Mouse (Mus musculus) limb, embryonic 10.5 days (tissue): Measurements from ENCODE around the gene Folr1. TPM values are rescaled to one million over a fixed set of nuclear protein-coding genes. Genes with fewer than 3 reads are reported as not detected.

Experiments
- DNase-seq: peaks from one replicate; pipeline ENCODE4 v3.0.0-alpha.2; 2017; ENCODE audit warnings: low spot score
- H3K27ac ChIP-seq: fragments of 300-500 bp; sonication (generic); 2 replicates; pipeline ENCODE4 v1.5.1; 2016; ENCODE audit warnings: mild to moderate bottlenecking
- H3K27me3 ChIP-seq: fragments of 300-500 bp; sonication (generic); 2 replicates; pipeline ENCODE4 v1.6.1; 2016; ENCODE audit warnings: low read depth, mild to moderate bottlenecking; ENCODE audit not compliant: poor library complexity, severe bottlenecking
- H3K36me3 ChIP-seq: fragments of 300-500 bp; sonication (generic); 2 replicates; pipeline ENCODE4 v1.6.1; 2016; ENCODE audit warnings: mild to moderate bottlenecking, moderate library complexity
- H3K4me1 ChIP-seq: fragments of 300-500 bp; sonication (generic); 2 replicates; pipeline ENCODE4 v1.6.1; 2016
- H3K4me3 ChIP-seq: fragments of 300-500 bp; sonication (generic); 2 replicates; pipeline ENCODE4 v1.5.1; 2016; ENCODE audit warnings: mild to moderate bottlenecking, moderate library complexity
- H3K9me3 ChIP-seq: fragments of 300-500 bp; sonication (generic); replicated peaks from 2 replicates; pipeline ENCODE4 v1.6.1; 2016; ENCODE audit warnings: mild to moderate bottlenecking
- WGBS: fragments of 180-500 bp; shearing (Covaris S2); methylation state at CpG from one replicate; pipeline ENCODE4 v1.1.7; 2016; 5-methylcytosine and 5-hydroxymethylcytosine counted together
- polyA plus RNA-seq: library from polyadenylated mRNA; unstranded; fragments of >200 nt; fragmentation: Nextera tagmentation; extraction: Ambion mirVana; gene quantifications from 2 replicates; pipeline ENCODE4 v1.2.1, GENCODE M21; 2016

Gene Folr1
- polyA plus RNA-seq, 1 experiment from 2014 or later: not detected

DNA sequence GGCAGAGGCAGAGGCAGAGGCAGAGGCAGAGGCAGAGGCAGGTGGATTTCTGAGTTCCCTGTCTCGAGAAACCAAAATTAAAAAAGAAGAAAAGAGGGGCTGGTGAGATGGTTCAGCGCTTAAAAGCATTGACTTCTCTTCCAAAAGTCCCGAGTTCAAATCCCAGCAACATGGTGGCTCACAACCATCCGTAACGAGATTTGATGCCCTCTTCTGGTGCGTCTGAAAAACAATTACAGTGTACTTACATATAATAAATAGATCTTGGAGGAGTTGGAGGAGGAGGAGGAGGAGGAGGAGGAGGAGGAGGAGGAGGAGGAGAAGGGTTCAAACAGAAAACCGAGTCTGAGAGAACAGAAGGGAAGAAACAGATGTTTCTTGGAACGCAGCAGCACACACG is 25.1 kb upstream of the Folr1 start:
- 38% methylated on average over 9 of the region's 9 CpGs for WGBS
- Histone ChIP-seq H3K36me3 (peaks cover 18% of the 10 kb centered on the region), H3K4me1 (peaks cover 8% of the 10 kb centered on the region; the same call in 1 of the 2 replicates), H3K4me3 (peak overlapping the region; percentile 67), H3K9me3 (no peaks in the 10 kb centered on the region), H3K27ac (peak overlapping the region; percentile 95), H3K27me3 (no peaks in the 10 kb centered on the region)
- no peak for DNase-seq

DNA sequence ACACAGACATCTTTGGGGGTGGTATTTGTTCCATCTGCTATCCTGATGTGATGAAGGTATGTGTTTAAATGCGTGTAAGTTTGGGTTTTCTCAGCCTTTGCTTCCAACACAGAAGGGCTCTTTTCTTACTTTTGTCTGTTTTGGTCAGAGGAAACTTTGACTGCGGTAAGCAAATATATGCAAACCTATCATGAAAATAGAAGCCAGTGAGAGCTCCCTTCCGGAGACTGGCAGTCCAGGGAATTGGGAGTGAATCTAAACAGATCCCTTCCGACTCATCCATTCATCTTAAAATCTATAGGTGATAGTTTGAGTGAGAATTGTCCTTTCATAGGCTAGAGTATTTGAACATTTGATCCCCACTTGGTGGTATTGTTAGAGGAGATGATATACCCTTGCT is 17.9 kb upstream of the Folr1 start:
- no peaks in the 10 kb centered on the region for H3K27me3 ChIP-seq
- DNase-seq: no peak
- no peaks in the 10 kb centered on the region for H3K9me3 ChIP-seq
- WGBS: 84% methylated on average over 4 of the region's 4 CpGs
- no peaks in the 10 kb centered on the region for H3K4me1 ChIP-seq
- H3K27ac ChIP-seq: no peak overlapping the region
- no peak overlapping the region for H3K4me3 ChIP-seq
- H3K36me3 ChIP-seq: no peaks in the 10 kb centered on the region

DNA sequence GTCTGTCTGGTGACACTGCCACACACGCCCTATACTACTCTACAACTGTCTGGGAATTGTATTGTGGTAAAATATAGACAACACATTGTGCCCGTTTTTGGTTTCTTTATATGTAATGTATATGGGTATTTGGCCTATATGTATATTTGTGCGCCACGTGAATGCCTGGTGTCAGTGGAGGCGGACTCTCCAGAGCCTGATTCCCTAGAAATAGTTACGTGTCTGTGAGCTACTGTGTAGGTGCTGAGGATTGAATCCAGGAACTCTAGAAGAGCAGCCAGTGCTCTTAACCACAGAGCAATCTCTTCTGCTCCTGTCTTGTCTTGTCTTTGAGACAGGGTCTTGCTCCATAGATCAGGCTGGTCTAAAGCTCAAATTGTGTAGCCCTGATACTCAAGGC is 15.7 kb upstream of the Folr1 start:
- WGBS: 87% methylated on average over 6 of the region's 6 CpGs
- H3K36me3 ChIP-seq: no peaks in the 10 kb centered on the region
- no peak for DNase-seq
- no peaks in the 10 kb centered on the region for H3K27me3 ChIP-seq
- H3K4me3 ChIP-seq: no peak overlapping the region
- no peaks in the 10 kb centered on the region for H3K9me3 ChIP-seq
- no peak overlapping the region for H3K27ac ChIP-seq
- H3K4me1 ChIP-seq: no peaks in the 10 kb centered on the region

DNA sequence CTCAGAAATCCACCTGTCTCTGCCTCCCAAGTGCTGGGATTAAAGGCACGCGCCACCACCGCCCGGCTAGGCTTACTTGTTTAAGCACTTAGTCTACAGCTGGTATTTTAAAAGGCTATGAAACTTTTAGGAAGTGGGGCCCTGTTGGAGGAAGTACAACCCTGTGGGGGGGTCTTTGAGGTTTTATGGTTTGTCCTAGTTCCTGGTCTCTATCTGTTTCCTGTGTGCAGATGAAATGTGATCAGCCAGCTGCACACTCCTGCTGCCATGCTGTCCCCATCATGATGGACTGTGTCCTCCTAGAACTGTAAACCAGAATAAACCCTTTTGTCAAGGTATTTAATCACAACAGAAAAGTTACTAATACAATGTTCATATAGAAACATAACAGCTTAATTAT is 13.6 kb upstream of the Folr1 start:
- H3K4me1 ChIP-seq: no peaks in the 10 kb centered on the region
- H3K27me3 ChIP-seq: no peaks in the 10 kb centered on the region
- H3K4me3 ChIP-seq: no peak overlapping the region
- WGBS: 92% methylated on average over 4 of the region's 4 CpGs
- no peaks in the 10 kb centered on the region for H3K36me3 ChIP-seq
- no peak for DNase-seq
- H3K27ac ChIP-seq: no peak overlapping the region
- no peaks in the 10 kb centered on the region for H3K9me3 ChIP-seq

DNA sequence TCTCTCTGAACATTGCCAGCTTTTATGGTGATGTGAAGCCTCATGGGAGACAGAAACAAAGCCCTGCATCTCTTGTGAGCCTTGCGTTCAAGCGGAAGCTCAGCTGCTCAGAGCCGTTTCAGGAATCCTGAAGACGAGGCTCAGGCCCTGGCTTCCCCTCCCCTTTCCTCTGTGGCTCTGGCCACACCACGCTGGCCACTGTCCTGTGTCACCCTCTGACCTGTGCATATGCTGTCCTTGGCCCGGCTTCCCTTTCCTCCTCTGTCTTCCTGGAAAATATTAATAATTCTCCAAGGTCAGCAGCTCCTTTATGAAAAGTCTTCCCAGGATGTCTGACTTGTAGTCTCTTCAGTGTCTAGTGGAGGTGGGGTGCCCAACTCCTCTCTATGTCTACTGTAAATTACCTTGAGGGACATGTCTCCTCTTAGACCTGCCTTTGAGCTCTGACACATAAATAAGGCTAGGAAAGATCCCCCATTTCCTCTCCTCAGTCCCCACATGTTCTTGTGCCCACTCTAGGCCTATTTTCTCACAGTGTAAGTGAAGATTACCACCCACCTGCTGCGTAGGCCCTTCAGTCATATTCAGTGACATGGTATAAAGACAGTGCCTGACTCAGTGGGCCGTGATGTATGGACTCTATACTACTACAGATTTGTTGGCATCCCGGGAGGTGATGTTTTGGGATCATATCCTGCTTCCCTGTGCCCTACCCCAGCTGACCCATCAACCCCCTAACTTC is 12.0 kb upstream of the Folr1 start:
- DNase-seq: no peak
- 77% methylated on average over 9 of the region's 9 CpGs for WGBS
- Histone ChIP-seq H3K4me1 (no peaks in the 10 kb centered on the region), H3K36me3 (no peaks in the 10 kb centered on the region), H3K27ac (no peak overlapping the region), H3K9me3 (no peaks in the 10 kb centered on the region), H3K4me3 (no peak overlapping the region), H3K27me3 (no peaks in the 10 kb centered on the region)

DNA sequence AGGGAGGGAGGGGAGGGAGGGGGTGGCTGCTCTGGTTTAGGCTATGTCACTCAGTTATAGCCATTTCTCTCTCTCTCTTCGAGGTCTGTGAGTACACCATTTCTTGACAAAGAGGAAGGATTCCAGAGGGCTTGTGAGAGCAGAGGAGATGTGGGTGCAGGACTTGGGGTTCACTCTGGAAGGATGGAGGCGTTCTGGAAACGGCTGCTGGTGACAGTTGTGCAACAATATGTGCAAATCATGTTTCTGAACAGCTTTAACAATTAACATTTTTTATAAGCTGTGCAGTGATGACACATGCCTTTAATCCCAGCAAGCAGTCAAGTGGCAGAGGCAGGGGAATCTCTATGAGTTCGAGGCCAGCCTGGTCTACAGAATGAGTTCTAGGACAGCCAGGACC is 10.3 kb upstream of the Folr1 start:
- Histone ChIP-seq H3K4me3 (no peak overlapping the region), H3K27me3 (no peaks in the 10 kb centered on the region), H3K27ac (no peak overlapping the region), H3K9me3 (no peaks in the 10 kb centered on the region), H3K36me3 (no peaks in the 10 kb centered on the region), H3K4me1 (no peaks in the 10 kb centered on the region)
- WGBS: 84% methylated on average over 4 of the region's 4 CpGs
- DNase-seq: no peak

DNA sequence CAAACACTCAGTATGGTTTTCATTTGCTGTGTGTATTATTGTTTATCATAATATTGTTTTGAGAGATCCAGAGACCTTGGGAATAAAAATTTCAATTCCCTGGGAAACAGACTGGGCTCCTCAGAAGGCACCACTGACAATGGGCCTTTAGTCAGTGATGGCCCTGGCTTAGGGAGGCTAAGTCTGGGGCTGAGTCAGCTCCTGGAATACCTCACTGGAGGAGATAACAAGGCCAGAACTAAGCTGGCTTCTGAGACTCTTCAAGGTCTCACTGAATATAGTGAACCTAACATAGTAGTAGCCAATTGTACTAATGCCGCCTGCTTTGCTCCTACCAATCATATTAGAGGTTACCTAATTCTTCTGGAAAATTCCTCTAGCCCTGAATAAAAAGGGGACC is 5.4 kb upstream of the Folr1 start:
- no peak overlapping the region for H3K27ac ChIP-seq
- no peak for DNase-seq
- no peaks in the 10 kb centered on the region for H3K4me1 ChIP-seq
- no peaks in the 10 kb centered on the region for H3K9me3 ChIP-seq
- no peak overlapping the region for H3K4me3 ChIP-seq
- no peaks in the 10 kb centered on the region for H3K27me3 ChIP-seq
- WGBS: 100% methylated on average over 1 of the region's 1 CpGs
- H3K36me3 ChIP-seq: no peaks in the 10 kb centered on the region

DNA sequence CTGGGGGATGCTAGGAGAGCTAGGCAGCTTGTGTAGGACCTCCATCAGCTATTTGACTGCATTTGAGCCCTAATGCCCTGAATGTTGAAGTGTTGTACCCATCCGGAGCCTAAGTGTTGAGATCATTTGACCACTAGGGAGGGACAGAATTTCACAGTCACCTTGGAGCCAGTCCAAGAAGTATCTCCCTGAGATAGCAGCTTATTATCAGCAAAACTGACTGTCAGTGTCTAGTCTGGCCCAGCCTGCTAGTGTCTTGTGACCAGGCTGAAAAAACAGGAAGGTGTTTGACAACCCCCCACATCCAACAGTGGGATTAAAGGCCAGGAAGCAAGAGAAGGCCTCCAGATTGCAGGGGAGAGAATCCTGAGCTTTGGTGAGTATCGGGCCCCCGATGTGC is 708 bp upstream of the Folr1 start:
- H3K4me1 ChIP-seq: no peaks in the 10 kb centered on the region
- no peaks in the 10 kb centered on the region for H3K9me3 ChIP-seq
- no peaks in the 10 kb centered on the region for H3K27me3 ChIP-seq
- WGBS: 86% methylated on average over 3 of the region's 3 CpGs
- no peaks in the 10 kb centered on the region for H3K36me3 ChIP-seq
- no peak overlapping the region for H3K4me3 ChIP-seq
- no peak overlapping the region for H3K27ac ChIP-seq
- no peak for DNase-seq

DNA sequence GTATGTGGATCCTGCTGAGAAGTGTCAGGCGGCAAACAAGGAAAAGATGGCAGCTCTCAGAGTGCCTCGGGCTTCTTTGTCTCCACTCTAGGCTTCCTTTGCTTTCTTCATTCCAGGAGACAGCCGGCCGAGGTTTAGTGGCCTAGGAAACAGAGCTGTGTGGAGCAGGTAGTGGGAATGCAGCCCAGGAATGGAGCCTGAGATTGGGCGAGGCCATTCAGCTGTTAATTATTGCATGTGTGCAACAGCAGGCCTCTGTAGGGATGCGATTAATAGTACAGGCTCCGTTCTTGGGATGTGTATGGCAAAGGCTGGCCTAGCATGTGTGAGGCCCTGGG is 1.5 kb downstream of the Folr1 start:
- WGBS: 78% methylated on average over 7 of the region's 7 CpGs
- H3K36me3 ChIP-seq: no peaks in the 10 kb centered on the region
- H3K4me3 ChIP-seq: no peak overlapping the region
- H3K9me3 ChIP-seq: no peaks in the 10 kb centered on the region
- DNase-seq: no peak
- no peaks in the 10 kb centered on the region for H3K4me1 ChIP-seq
- no peaks in the 10 kb centered on the region for H3K27me3 ChIP-seq
- no peak overlapping the region for H3K27ac ChIP-seq

DNA sequence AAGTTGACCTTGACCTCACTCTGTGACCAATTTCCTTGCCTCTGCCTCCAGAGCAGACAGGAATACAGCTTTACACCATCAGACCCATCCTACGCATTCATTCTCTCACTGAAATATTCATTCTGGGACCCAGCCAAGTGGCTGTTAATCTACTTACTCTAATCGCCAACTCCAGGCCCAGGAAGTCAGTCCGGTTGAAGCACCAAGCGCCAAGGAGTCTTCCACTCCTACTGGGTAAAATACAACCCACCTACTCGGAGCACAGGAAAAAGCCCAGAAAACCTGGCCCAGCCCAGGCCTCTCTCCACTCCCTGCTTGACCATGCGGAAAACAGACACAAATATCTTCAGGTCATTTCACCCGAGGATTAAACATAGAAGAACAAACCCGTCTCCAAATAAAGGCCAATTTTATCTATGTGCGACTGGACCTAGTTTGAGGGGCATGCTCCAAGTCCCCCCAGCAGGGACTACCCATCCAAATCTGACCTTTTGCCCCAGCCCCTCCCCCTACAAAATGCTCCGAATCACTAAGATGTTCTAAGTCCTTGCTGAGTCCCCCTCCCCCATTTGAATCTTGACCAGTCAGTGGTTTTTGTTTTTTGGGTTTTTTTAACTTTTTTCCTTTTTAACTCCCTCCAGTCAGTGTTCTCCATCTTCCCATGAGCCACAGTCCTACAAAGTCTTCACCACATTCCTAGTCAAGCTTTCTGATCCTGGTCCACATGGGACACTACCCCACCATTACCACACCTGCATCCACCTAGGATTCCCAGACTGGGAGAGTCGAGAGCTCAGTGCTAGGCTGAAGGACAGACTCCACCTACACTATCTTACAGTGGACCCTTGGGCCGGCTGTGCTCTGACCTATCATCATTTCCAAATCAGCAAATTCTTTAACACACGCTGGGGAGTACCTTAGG is 2.1 kb downstream of the Folr1 start:
- DNase-seq: no peak
- no peaks in the 10 kb centered on the region for H3K4me1 ChIP-seq
- 84% methylated on average over 13 of the region's 13 CpGs for WGBS
- no peak overlapping the region for H3K4me3 ChIP-seq
- no peaks in the 10 kb centered on the region for H3K27me3 ChIP-seq
- no peaks in the 10 kb centered on the region for H3K36me3 ChIP-seq
- no peaks in the 10 kb centered on the region for H3K9me3 ChIP-seq
- no peak overlapping the region for H3K27ac ChIP-seq

DNA sequence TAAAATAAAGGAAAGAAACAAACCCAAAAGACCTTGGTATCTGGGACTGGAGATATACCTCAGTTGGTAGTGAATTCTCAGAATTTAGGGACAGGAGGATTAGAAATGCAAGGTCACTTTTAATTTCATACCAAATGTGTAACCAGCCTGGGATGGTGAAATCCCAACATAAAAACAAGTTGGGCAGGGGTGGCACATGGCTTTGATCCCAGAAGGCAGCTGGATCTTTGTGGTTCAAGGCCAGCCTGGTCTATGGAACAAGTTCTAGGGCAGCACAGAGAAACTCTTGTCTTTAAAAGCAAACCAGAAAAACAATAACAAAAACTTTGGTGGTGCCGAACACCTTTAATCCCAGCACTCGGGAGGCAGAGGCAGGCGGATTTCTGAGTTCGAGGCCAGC is 3.1 kb downstream of the Folr1 start:
- Histone ChIP-seq H3K27me3 (no peaks in the 10 kb centered on the region), H3K9me3 (no peaks in the 10 kb centered on the region), H3K4me3 (no peak overlapping the region), H3K4me1 (no peaks in the 10 kb centered on the region), H3K27ac (no peak overlapping the region), H3K36me3 (no peaks in the 10 kb centered on the region)
- no peak for DNase-seq
- WGBS: 90% methylated on average over 4 of the region's 4 CpGs

DNA sequence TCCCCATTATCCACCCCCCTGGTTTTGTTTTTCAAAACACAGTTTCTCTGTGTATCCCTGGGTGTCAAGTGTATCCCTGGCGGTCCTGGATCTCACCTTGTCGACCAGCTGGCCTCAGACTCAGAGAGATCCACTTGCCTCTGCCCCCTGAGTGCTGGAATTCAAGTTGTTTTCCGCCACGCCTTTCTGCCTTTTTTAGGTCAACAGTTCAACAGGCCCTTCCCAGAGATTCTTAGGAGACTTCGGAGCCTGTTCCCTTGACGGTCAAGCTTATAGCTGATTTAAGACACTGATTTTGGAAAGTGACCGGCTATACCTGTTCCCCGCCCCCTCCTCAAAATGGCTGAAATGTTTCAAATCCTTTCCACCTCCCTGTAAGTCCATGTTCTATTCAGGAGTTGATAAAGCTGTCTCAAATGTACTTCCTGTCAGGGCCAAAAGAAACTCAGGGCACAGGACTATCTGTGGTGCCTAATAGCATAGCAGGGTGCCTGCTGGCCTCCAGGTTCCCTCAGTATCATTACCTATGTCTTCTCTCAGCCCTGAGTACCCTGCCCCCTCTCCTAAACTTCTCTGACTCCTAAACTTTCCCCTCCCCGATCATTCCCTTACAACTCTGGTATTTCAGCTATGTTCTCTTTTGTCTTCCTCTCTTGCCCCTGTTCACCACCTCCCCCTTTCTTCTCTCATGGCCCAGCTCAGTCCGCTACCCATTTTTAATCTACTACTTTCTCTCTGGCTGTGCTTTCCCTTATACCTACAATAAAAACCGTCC is 3.9 kb downstream of the Folr1 start:
- Histone ChIP-seq H3K27ac (no peak overlapping the region), H3K4me3 (no peak overlapping the region), H3K9me3 (no peaks in the 10 kb centered on the region), H3K27me3 (no peaks in the 10 kb centered on the region), H3K4me1 (no peaks in the 10 kb centered on the region), H3K36me3 (no peaks in the 10 kb centered on the region)
- 86% methylated on average over 11 of the region's 11 CpGs for WGBS
- DNase-seq: no peak

DNA sequence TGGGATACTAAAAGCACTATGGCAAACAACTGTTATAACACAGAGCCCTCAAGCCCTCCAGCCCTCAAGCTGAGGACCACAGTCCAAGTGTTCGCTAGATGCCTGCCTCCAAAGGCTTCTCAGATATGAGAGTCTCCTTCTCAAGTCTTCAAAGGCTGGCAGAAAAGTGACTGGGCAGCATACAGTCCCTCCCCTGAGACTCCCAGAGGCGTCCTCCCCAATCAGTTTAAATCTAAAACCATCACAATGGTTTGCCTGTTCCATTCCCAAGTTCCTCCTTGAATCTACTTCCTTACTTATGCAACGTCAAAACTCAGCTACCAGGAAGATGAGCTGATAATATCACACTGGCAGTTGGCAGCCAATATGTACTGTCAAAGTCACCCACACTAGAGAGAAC is 7.2 kb downstream of the Folr1 start, which contains the start of gene Anapc15:
Gene Anapc15 (plus strand): TSS at position 301 of the 400 bp plus-strand sequence.
- no peak within 1 kb of the TSS for H3K4me3 ChIP-seq
- H3K36me3 ChIP-seq: no peaks in the 10 kb centered on the region
- DNase-seq: no peak
- no peaks in the 10 kb centered on the region for H3K4me1 ChIP-seq
- no peaks in the 10 kb centered on the region for H3K27me3 ChIP-seq
- H3K27ac ChIP-seq: no peak within 1 kb of the TSS
- WGBS: 83% methylated on average over 3 of the region's 3 CpGs
- H3K9me3 ChIP-seq: no peaks in the 10 kb centered on the region
